In the genomic region with DNA sequence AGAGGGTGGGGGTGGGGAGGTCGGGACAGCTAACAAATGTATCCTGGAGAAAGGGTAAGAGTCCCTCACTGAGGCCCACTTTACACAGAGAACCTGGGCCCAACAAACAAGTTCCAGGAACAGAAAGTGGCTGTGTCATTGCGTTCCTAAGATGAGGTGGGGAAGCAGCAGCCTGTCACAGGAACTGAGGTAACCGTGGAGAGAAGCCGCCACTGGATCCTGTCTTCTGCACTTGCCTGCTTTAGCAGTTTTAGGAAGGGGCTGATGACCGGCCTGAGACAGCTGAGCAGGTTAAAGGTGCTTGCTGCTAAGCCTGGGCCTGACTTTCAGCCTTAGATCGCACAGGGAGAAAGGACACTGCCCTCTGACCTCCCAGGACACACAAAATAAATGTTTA, we compare ENCODE assay signal across 8 mouse cellular contexts. TPM values are rescaled to one million over a fixed set of nuclear protein-coding genes. Genes with fewer than 3 reads are reported as not detected.
DNase-seq lines count a peak whose midpoint lies in the region; ATAC-seq and TF ChIP-seq lines count a peak whose summit lies in the region.

No protein-coding gene starts in this region.

- peak overlapping the region in 1 of 3 experiments; percentile 11 for H3K4me3 ChIP-seq in CH12.LX (replicated peaks in 1 of 3; ENCODE audit: low read depth in 2 of 3, low read length in 2 of 3, poor library complexity in 1 of 3)
- 0 out of 2 replicates have a peak overlapping the region, but pooled peaks have one; percentile 1 for H3K4me3 ChIP-seq in bone marrow macrophage, adult 2 months (ENCODE audit: insufficient read depth, low read length)
- H3K4me3 ChIP-seq in heart, embryonic 15.5 days = no peak overlapping the region
- H3K4me3 ChIP-seq in limb, embryonic 15.5 days = no peak overlapping the region
- no peak overlapping the region for H3K4me3 ChIP-seq in myocyte

- dilution Hi-C loops in CH12.LX (cut with MboI; ENCODE audit: extremely low pct_ligation_motif_present, extremely low pct_unique_long_range_greater_than_20kb, low sequenced_read_pairs) = no loop called here

- H3K9ac ChIP-seq in CH12.LX (ENCODE audit: insufficient read depth, low read depth) = peak overlapping the region; percentile 70; the same call in 1 of the 2 replicates
- peak overlapping the region; percentile 35; the same call in 1 of the 2 replicates for H3K9ac ChIP-seq in heart, embryonic 15.5 days
- H3K9ac ChIP-seq in limb, embryonic 15.5 days = no peak overlapping the region

- peaks cover 23 to 66% of the 10 kb centered on the region in 2 experiments for H3K4me1 ChIP-seq in CH12.LX (ENCODE audit: control insufficient read depth in 1 of 2, insufficient read depth in 2 of 2)
- H3K4me1 ChIP-seq in bone marrow macrophage, adult 2 months (ENCODE audit: control insufficient read depth, insufficient read depth, low read length) = peaks cover 69% of the 10 kb centered on the region
- peaks cover 77% of the 10 kb centered on the region for H3K4me1 ChIP-seq in heart, embryonic 15.5 days (replicated peaks)
- peaks cover 64% of the 10 kb centered on the region for H3K4me1 ChIP-seq in limb, embryonic 15.5 days

- 30% methylated on average over 6 of the region's 6 CpGs for WGBS in heart, embryonic 15.5 days
- WGBS in limb, embryonic 15.5 days = 45% methylated on average over 6 of the region's 6 CpGs

- peak overlapping the region; percentile 76 for H3K27ac ChIP-seq in CH12.LX (ENCODE audit: insufficient read depth, low read depth)
- H3K27ac ChIP-seq in bone marrow macrophage, adult 2 months (ENCODE audit: insufficient read depth, low read depth, low read length) = peak overlapping the region; percentile 98
- H3K27ac ChIP-seq in heart, embryonic 15.5 days = peak overlapping the region; percentile 99
- peak overlapping the region; percentile 76 for H3K27ac ChIP-seq in limb, embryonic 15.5 days

- in situ Hi-C loops in CH12.LX (cut with MboI; ENCODE audit: low pct_ligation_motif_present, low pct_unique_long_range_greater_than_20kb, low sequenced_read_pairs) = no loop called here

- DNase-seq in CH12.LX (ENCODE audit: extremely low read depth) (peak; percentile 70), adipocyte (ENCODE audit: low spot score) (no peak)
- DNase-seq in frontal cortex, postnatal 36 days (ENCODE audit: low spot score in 2 of 2) = no peak

- no peaks in the 10 kb centered on the region for H3K27me3 ChIP-seq in CH12.LX (replicated peaks)
- H3K27me3 ChIP-seq in heart, embryonic 15.5 days = no peaks in the 10 kb centered on the region
- H3K27me3 ChIP-seq in limb, embryonic 15.5 days = no peaks in the 10 kb centered on the region
- no peaks in the 10 kb centered on the region for H3K27me3 ChIP-seq in myocyte (ENCODE audit: control insufficient read depth, insufficient read depth, insufficient read length)

- no peak for ATAC-seq in heart, embryonic 15.5 days (replicated peaks; ENCODE audit: insufficient number of reproducible peaks, insufficient read depth, low FRiP score, low read depth)
- no peak for ATAC-seq in limb, embryonic 15.5 days (ENCODE audit: insufficient number of reproducible peaks, low FRiP score, low TSS enrichment, low read depth)
- no peak for ATAC-seq in inflammation-experienced regulatory T-cells, adult 6 months

- no peaks in the 10 kb centered on the region for H3K9me3 ChIP-seq in CH12.LX (replicated peaks; ENCODE audit: low read length)
- H3K9me3 ChIP-seq in heart, embryonic 15.5 days (replicated peaks) = no peaks in the 10 kb centered on the region
- no peaks in the 10 kb centered on the region for H3K9me3 ChIP-seq in limb, embryonic 15.5 days

- peaks cover 3% of the 10 kb centered on the region for H3K79me2 ChIP-seq in CH12.LX (replicated peaks; ENCODE audit: control insufficient read depth, extremely low read depth, insufficient read depth, poor library complexity, severe bottlenecking)
- H3K79me2 ChIP-seq in myocyte (ENCODE audit: control insufficient read depth, insufficient read depth) = peaks cover 15% of the 10 kb centered on the region

- H3K36me3 ChIP-seq in CH12.LX (replicated peaks in 1 of 2; ENCODE audit: control insufficient read depth in 1 of 2, insufficient read depth in 1 of 2, low read length in 1 of 2) = no peaks in the 10 kb centered on the region
- no peaks in the 10 kb centered on the region for H3K36me3 ChIP-seq in heart, embryonic 15.5 days
- H3K36me3 ChIP-seq in limb, embryonic 15.5 days = no peaks in the 10 kb centered on the region
- H3K36me3 ChIP-seq in myocyte (ENCODE audit: control insufficient read depth, insufficient read depth) = no peaks in the 10 kb centered on the region

- H3K4me2 ChIP-seq in CH12.LX (ENCODE audit: insufficient read depth, low read depth, poor library complexity, severe bottlenecking) = peak overlapping the region; percentile 85
- H3K4me2 ChIP-seq in heart, embryonic 15.5 days = no peak overlapping the region
- no peak overlapping the region for H3K4me2 ChIP-seq in limb, embryonic 15.5 days
- H3K4me2 ChIP-seq in myocyte (ENCODE audit: low read depth) = peak overlapping the region; percentile 90

- no peak overlapping the region for H3ac ChIP-seq in myocyte (ENCODE audit: control insufficient read depth, insufficient read length)

- TF ChIP-seq POLR2A in CH12.LX (IDR thresholded peaks at IDR 0.05; ENCODE audit: low read depth, low read length) (no peak; the same call in 1 of the 2 replicates), myocyte (IDR thresholded peaks at IDR 0.05; ENCODE audit: insufficient read length, low read depth) (no peak)
- no peak for TF ChIP-seq POLR2A in bone marrow macrophage, adult 2 months (IDR thresholded peaks at IDR 0.05; ENCODE audit: borderline replicate concordance, low read depth, low read length)

- TF ChIP-seq RAD21 in CH12.LX (IDR thresholded peaks at IDR 0.05; ENCODE audit: low read depth, low read length) = no peak

- TF ChIP-seq EP300 in CH12.LX (IDR thresholded peaks at IDR 0.05; ENCODE audit: low read length) = no peak

- TF ChIP-seq CTCF in CH12.LX (conservative IDR thresholded peaks at IDR 0.05 in 1 of 2, IDR thresholded peaks at IDR 0.05 in 1 of 2; ENCODE audit: low read depth in 2 of 2, low read length in 2 of 2) = no peak
- no peak for TF ChIP-seq CTCF in bone marrow macrophage, adult 2 months (IDR thresholded peaks at IDR 0.05; ENCODE audit: low read depth, low read length)

TF ChIP-seq in CH12.LX, 34 proteins besides CTCF, POLR2A, EP300 and RAD21:
- no peak for TF ChIP-seq MAZ (IDR thresholded peaks at IDR 0.05; ENCODE audit: low read depth, low read length)
- TF ChIP-seq TCF12 (IDR thresholded peaks at IDR 0.05; ENCODE audit: low read depth, low read length) = no peak
- no peak for TF ChIP-seq ZKSCAN1 (IDR thresholded peaks at IDR 0.05; ENCODE audit: borderline replicate concordance, low read depth, low read length)
- no peak for TF ChIP-seq E2F4 (IDR thresholded peaks at IDR 0.05; ENCODE audit: insufficient replicate concordance, low read depth, low read length)
- TF ChIP-seq CHD1 (IDR thresholded peaks at IDR 0.05; ENCODE audit: low read depth, low read length) = no peak
- TF ChIP-seq MYC (IDR thresholded peaks at IDR 0.05; ENCODE audit: low read depth, low read length) = no peak
- TF ChIP-seq ZC3H11A (IDR thresholded peaks at IDR 0.05; ENCODE audit: low read depth, low read length) = no peak
- no peak for TF ChIP-seq ETS1 (conservative IDR thresholded peaks at IDR 0.05; ENCODE audit: low read depth, low read length)
- TF ChIP-seq HCFC1 (IDR thresholded peaks at IDR 0.05; ENCODE audit: low read depth, low read length) = no peak
- TF ChIP-seq SMC3 (IDR thresholded peaks at IDR 0.05; ENCODE audit: low read depth, low read length) = no peak
- TF ChIP-seq MEF2A (IDR thresholded peaks at IDR 0.05; ENCODE audit: borderline replicate concordance, low read depth, low read length) = no peak
- TF ChIP-seq BHLHE40 (IDR thresholded peaks at IDR 0.05; ENCODE audit: low read depth, low read length) = no peak
- TF ChIP-seq NELFE (IDR thresholded peaks at IDR 0.05; ENCODE audit: low read depth, low read length) = no peak
- no peak for TF ChIP-seq NRF1 (IDR thresholded peaks at IDR 0.05; ENCODE audit: low read depth, low read length)
- no peak for TF ChIP-seq JUND (conservative IDR thresholded peaks at IDR 0.05; ENCODE audit: low read depth, low read length)
TF ChIP-seq in CH12.LX: peak in this region for 0.

TF ChIP-seq in myocyte, 11 proteins besides CTCF, POLR2A, EP300 and RAD21:
- TF ChIP-seq USF1 (IDR thresholded peaks at IDR 0.05; ENCODE audit: low read depth) (no peak), MYOG (IDR thresholded peaks at IDR 0.05; ENCODE audit: control insufficient read depth in 1 of 3, insufficient read depth in 1 of 3, insufficient read length in 2 of 3, low read depth in 2 of 3) (no peak), SRF (IDR thresholded peaks at IDR 0.05; ENCODE audit: control insufficient read depth, insufficient read length, low read depth) (no peak), POLR2AphosphoS2 (IDR thresholded peaks at IDR 0.05; ENCODE audit: insufficient read length, low read depth) (no peak), TCF3 (IDR thresholded peaks at IDR 0.05; ENCODE audit: insufficient read length, low read depth) (no peak), CEBPB (IDR thresholded peaks at IDR 0.05; ENCODE audit: insufficient read depth, poor library complexity, severe bottlenecking) (no peak), MYOD1 (IDR thresholded peaks at IDR 0.05; ENCODE audit: control insufficient read depth in 1 of 3, insufficient read length in 2 of 3, low read depth in 2 of 3) (no peak), TCF12 (IDR thresholded peaks at IDR 0.05; ENCODE audit: insufficient read depth, poor library complexity, severe bottlenecking) (no peak), REST (IDR thresholded peaks at IDR 0.05; ENCODE audit: insufficient read depth, insufficient read length) (no peak), E2F4 (IDR thresholded peaks at IDR 0.05; ENCODE audit: insufficient read depth) (no peak), MAX (IDR thresholded peaks at IDR 0.05; ENCODE audit: low read depth) (no peak)

RNA-seq across cellular contexts. Expression of a gene that starts 35.6 kb away (rescaled TPM):
- 49.8 and 55.0 TPM in 2 replicates for total RNA-seq in CH12.LX (2012; rRNA removed)
- 35.1 and 37.6 TPM in 2 replicates for total RNA-seq in CH12.LX (2014; rRNA removed)
- polyA plus RNA-seq in CH12.LX (2012; ENCODE audit: insufficient read length, low read depth) = 49.1 and 56.1 TPM in 2 replicates
- polyA plus RNA-seq in bone marrow macrophage, adult 2 months (2012; ENCODE audit: insufficient read depth, insufficient read length, missing spikeins) = 46.7 and 48.3 TPM in 2 replicates
- 53.5 and 65.9 TPM in 2 replicates for polyA plus RNA-seq in heart, embryonic 15.5 days (2015; fragmentation: Nextera tagmentation; extraction: Ambion mirVana)
- polyA plus RNA-seq in limb, embryonic 15.5 days (2015; fragmentation: Nextera tagmentation; extraction: Ambion mirVana) = 81.6 and 85.1 TPM in 2 replicates
- 73.5 TPM for polyA plus RNA-seq in myocyte (2012; fragmentation: generic; extraction: Trizol)
- 10 to 100 TPM; 14.2 to 19.5 (median 15.4) TPM for polyA plus RNA-seq in inflammation-experienced regulatory T-cells, adult 6 months (2017; shearing (Covaris generic))

Comparison
In these comparisons a context has a peak if more than half of its experiments do, and no peak if none do; other contexts are left out.
1. H3K4me2 ChIP-seq: peak in CH12.LX (single experiment) and myocyte (single experiment); none in heart, embryonic 15.5 days (single experiment) and limb, embryonic 15.5 days (single experiment).
2. Peak in every context shown above with its lines, with median percentiles within 50 percentile points of each other: H3K27ac ChIP-seq.